Mouse (Mus musculus): ENCODE data around the gene Zcrb1. TPM values are rescaled to one million over a fixed set of nuclear protein-coding genes. Genes with fewer than 3 reads are reported as not detected.

Zcrb1 gene
- polyA plus RNA-seq, 1 experiment = 9.8 TPM

GRCm38 (mm10) chr15:93422537-93422936 is 24.4 kb upstream of the Zcrb1 start:
- Histone ChIP-seq H3K27ac (ENCODE audit: insufficient read depth, low read length) (no peak overlapping the region), H3K4me1 (ENCODE audit: control insufficient read depth, insufficient read depth, insufficient read length) (no peaks in the 10 kb centered on the region), H3K27me3 (ENCODE audit: control insufficient read depth, insufficient read depth, low read length) (no peaks in the 10 kb centered on the region), H3K4me3 (ENCODE audit: extremely low read depth, insufficient read depth, insufficient read length) (no peak overlapping the region), H3K36me3 (ENCODE audit: control insufficient read depth, insufficient read depth, low read length) (peaks cover 10% of the 10 kb centered on the region)
- DNase-seq (ENCODE audit: low read depth in 1 of 2, low spot score in 2 of 2) = no peak
- no peak for TF ChIP-seq POLR2A (IDR thresholded peaks at IDR 0.05; ENCODE audit: low read depth, low read length)
- TF ChIP-seq CTCF (IDR thresholded peaks at IDR 0.05; ENCODE audit: extremely low read depth, insufficient read depth, insufficient read length, insufficient replicate concordance) = no peak
- WGBS = 91% methylated on average over 1 of the region's 1 CpGs

DNA sequence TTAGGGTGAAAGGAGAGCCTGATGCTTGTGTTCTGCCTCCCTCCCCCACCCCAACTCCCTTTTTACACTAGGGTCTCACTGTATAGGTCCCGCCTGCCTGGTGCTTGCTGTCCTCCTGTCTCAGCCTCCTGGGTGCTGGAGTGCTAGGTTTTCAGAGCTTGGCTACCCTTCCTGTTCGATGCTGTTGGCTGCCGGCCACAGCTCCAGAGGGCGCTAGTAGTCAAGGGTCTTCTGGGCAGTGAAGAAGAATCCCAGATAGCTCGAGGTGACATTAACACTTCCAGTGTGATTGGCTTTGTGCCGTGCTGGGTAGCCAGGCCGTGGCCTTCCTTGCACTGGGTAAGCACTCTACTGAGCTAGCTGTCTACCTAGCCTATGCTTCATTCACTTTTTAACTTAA is 22.5 kb upstream of the Zcrb1 start:
- H3K36me3 ChIP-seq (ENCODE audit: control insufficient read depth, insufficient read depth, low read length) = peaks cover 10% of the 10 kb centered on the region
- WGBS = 84% methylated on average over 7 of the region's 7 CpGs
- DNase-seq (ENCODE audit: low read depth in 1 of 2, low spot score in 2 of 2) = no peak
- H3K27me3 ChIP-seq (ENCODE audit: control insufficient read depth, insufficient read depth, low read length) = no peaks in the 10 kb centered on the region
- H3K4me3 ChIP-seq (ENCODE audit: extremely low read depth, insufficient read depth, insufficient read length) = no peak overlapping the region
- H3K4me1 ChIP-seq (ENCODE audit: control insufficient read depth, insufficient read depth, insufficient read length) = no peaks in the 10 kb centered on the region
- H3K27ac ChIP-seq (ENCODE audit: insufficient read depth, low read length) = no peak overlapping the region
- TF ChIP-seq CTCF (IDR thresholded peaks at IDR 0.05; ENCODE audit: extremely low read depth, insufficient read depth, insufficient read length, insufficient replicate concordance) = no peak
- TF ChIP-seq POLR2A (IDR thresholded peaks at IDR 0.05; ENCODE audit: low read depth, low read length) = no peak

DNA sequence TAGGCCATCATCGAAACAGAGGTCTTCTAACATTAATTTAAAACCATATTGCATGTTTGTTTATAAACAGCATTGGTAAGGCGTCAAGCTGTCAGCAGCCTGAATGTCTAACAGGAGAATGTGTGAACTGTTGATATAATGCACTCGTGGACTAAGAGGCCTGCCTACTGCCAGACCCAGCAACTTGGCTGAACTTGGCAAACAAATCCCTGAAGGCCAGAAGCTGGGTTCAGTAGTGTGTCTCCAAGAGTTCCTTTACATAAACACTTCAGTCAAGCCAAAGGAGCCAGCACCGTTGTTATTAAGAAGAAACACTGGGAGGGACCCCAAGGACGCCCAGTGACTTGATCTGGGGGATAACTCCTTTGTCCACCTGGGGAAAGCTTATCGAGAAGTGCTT is 18.2 kb upstream of the Zcrb1 start:
- no peaks in the 10 kb centered on the region for H3K27me3 ChIP-seq (ENCODE audit: control insufficient read depth, insufficient read depth, low read length)
- WGBS = 91% methylated on average over 6 of the region's 6 CpGs
- TF ChIP-seq POLR2A (IDR thresholded peaks at IDR 0.05; ENCODE audit: low read depth, low read length) (no peak), CTCF (IDR thresholded peaks at IDR 0.05; ENCODE audit: extremely low read depth, insufficient read depth, insufficient read length, insufficient replicate concordance) (no peak)
- peaks cover 4% of the 10 kb centered on the region for H3K36me3 ChIP-seq (ENCODE audit: control insufficient read depth, insufficient read depth, low read length)
- no peaks in the 10 kb centered on the region for H3K4me1 ChIP-seq (ENCODE audit: control insufficient read depth, insufficient read depth, insufficient read length)
- H3K4me3 ChIP-seq (ENCODE audit: extremely low read depth, insufficient read depth, insufficient read length) = no peak overlapping the region
- no peak for DNase-seq (ENCODE audit: low read depth in 1 of 2, low spot score in 2 of 2)
- no peak overlapping the region for H3K27ac ChIP-seq (ENCODE audit: insufficient read depth, low read length)

DNA sequence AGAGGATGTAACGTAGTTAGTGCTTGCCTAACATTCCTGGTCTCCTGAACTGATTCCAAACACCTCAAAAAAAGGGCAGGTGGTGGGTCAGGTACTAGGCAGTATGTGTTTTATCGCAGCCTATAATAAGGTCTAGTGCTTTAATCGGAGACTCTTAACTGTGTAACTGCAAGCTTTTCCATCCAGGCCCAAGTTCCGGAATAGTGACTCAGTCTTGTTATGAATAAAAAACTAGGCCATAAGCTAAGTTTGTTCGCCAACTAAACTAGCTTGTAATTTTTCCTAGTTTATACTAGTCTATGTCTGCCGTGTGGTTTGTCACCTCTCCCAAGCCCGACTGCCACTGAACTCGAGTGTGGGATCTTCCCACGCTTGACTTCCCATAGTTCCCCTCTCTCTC is 16.3 kb upstream of the Zcrb1 start:
- WGBS = 95% methylated on average over 9 of the region's 9 CpGs
- TF ChIP-seq CTCF (IDR thresholded peaks at IDR 0.05; ENCODE audit: extremely low read depth, insufficient read depth, insufficient read length, insufficient replicate concordance) (no peak), POLR2A (IDR thresholded peaks at IDR 0.05; ENCODE audit: low read depth, low read length) (no peak)
- H3K4me1 ChIP-seq (ENCODE audit: control insufficient read depth, insufficient read depth, insufficient read length) = no peaks in the 10 kb centered on the region
- no peak for DNase-seq (ENCODE audit: low read depth in 1 of 2, low spot score in 2 of 2)
- no peak overlapping the region for H3K4me3 ChIP-seq (ENCODE audit: extremely low read depth, insufficient read depth, insufficient read length)
- H3K27me3 ChIP-seq (ENCODE audit: control insufficient read depth, insufficient read depth, low read length) = no peaks in the 10 kb centered on the region
- H3K36me3 ChIP-seq (ENCODE audit: control insufficient read depth, insufficient read depth, low read length) = peaks cover 2% of the 10 kb centered on the region
- no peak overlapping the region for H3K27ac ChIP-seq (ENCODE audit: insufficient read depth, low read length)

DNA sequence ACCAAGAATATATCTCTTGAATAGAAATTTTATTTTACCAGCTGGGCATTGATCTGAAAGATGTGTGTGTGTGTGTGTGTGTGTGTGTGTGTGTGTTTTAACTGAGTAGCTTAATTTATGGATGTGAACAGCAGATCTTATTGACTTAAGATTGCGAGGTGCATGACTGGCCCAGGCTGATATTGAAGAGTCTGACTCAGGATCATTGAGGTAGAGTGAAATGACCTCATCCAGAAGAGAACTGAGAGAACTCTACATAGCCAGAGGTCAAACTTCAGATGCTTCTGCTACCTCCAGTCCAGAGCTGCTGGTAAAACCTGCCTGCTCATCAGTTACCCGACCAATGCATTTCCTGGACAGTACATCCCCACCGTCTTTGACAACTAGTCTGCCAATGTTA is 14.3 kb upstream of the Zcrb1 start:
- H3K4me1 ChIP-seq (ENCODE audit: control insufficient read depth, insufficient read depth, insufficient read length) = no peaks in the 10 kb centered on the region
- H3K4me3 ChIP-seq (ENCODE audit: extremely low read depth, insufficient read depth, insufficient read length) = no peak overlapping the region
- peaks cover 4% of the 10 kb centered on the region for H3K36me3 ChIP-seq (ENCODE audit: control insufficient read depth, insufficient read depth, low read length)
- WGBS = 98% methylated on average over 3 of the region's 3 CpGs
- DNase-seq (ENCODE audit: low read depth in 1 of 2, low spot score in 2 of 2) = no peak
- no peak overlapping the region for H3K27ac ChIP-seq (ENCODE audit: insufficient read depth, low read length)
- no peak for TF ChIP-seq POLR2A (IDR thresholded peaks at IDR 0.05; ENCODE audit: low read depth, low read length)
- no peak for TF ChIP-seq CTCF (IDR thresholded peaks at IDR 0.05; ENCODE audit: extremely low read depth, insufficient read depth, insufficient read length, insufficient replicate concordance)
- no peaks in the 10 kb centered on the region for H3K27me3 ChIP-seq (ENCODE audit: control insufficient read depth, insufficient read depth, low read length)

DNA sequence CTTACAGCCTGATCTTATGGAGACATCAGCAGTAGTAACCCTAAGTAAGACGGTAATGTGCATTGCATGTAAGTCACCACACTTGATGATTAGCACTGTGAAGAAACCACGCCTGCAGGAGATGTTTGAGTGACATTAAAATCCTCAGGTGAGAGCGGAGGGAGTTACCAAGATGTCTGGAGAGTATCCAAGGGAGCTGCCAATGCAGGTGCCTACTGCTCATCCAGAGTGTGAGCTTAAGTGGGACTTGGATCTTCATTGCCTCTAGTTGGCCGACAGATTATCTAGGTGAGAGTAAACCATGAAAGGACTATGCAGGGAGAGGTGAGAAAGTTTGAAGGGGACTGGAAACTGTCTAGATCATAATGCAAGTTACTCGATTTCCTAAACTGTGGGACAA is 8.4 kb upstream of the Zcrb1 start:
- Histone ChIP-seq H3K27me3 (ENCODE audit: control insufficient read depth, insufficient read depth, low read length) (no peaks in the 10 kb centered on the region), H3K4me3 (ENCODE audit: extremely low read depth, insufficient read depth, insufficient read length) (no peak overlapping the region), H3K4me1 (ENCODE audit: control insufficient read depth, insufficient read depth, insufficient read length) (0 out of 2 replicates have a peak, but pooled peaks cover 2% of the 10 kb centered on the region), H3K27ac (ENCODE audit: insufficient read depth, low read length) (no peak overlapping the region), H3K36me3 (ENCODE audit: control insufficient read depth, insufficient read depth, low read length) (peaks cover 3% of the 10 kb centered on the region)
- TF ChIP-seq POLR2A (IDR thresholded peaks at IDR 0.05; ENCODE audit: low read depth, low read length) (no peak), CTCF (IDR thresholded peaks at IDR 0.05; ENCODE audit: extremely low read depth, insufficient read depth, insufficient read length, insufficient replicate concordance) (no peak)
- 96% methylated on average over 5 of the region's 5 CpGs for WGBS
- DNase-seq (ENCODE audit: low read depth in 1 of 2, low spot score in 2 of 2) = no peak

- no peak for DNase-seq (ENCODE audit: low read depth in 1 of 2, low spot score in 2 of 2)
- H3K27ac ChIP-seq (ENCODE audit: insufficient read depth, low read length) = no peak overlapping the region
Measured at GRCm38 (mm10) chr15:93405446-93405986, 7.4 kb upstream of the Zcrb1 start.

More at GRCm38 (mm10) chr15:93405446-93405986, 7.4 kb upstream of the Zcrb1 start:
- Histone ChIP-seq H3K36me3 (ENCODE audit: control insufficient read depth, insufficient read depth, low read length) (peaks cover 3% of the 10 kb centered on the region), H3K27me3 (ENCODE audit: control insufficient read depth, insufficient read depth, low read length) (no peaks in the 10 kb centered on the region), H3K4me3 (ENCODE audit: extremely low read depth, insufficient read depth, insufficient read length) (no peak overlapping the region), H3K4me1 (ENCODE audit: control insufficient read depth, insufficient read depth, insufficient read length) (0 out of 2 replicates have a peak, but pooled peaks cover 2% of the 10 kb centered on the region)
- WGBS = 70% methylated on average over 7 of the region's 7 CpGs
- TF ChIP-seq POLR2A (IDR thresholded peaks at IDR 0.05; ENCODE audit: low read depth, low read length) = no peak
- TF ChIP-seq CTCF (IDR thresholded peaks at IDR 0.05; ENCODE audit: extremely low read depth, insufficient read depth, insufficient read length, insufficient replicate concordance) = no peak
